Mouse (Mus musculus): Measurements from ENCODE around the gene Tecta. TPM values are rescaled to one million over a fixed set of nuclear protein-coding genes. Genes with fewer than 3 reads are reported as not detected.

The Tecta gene
- polyA plus RNA-seq, 1 experiment: 0.06 TPM

GRCm38 (mm10) chr9:42394321-42394720 is 5.4 kb downstream of the Tecta start:
- Histone ChIP-seq H3K36me3 (ENCODE audit: control insufficient read depth, insufficient read depth) (no peaks in the 10 kb centered on the region), H3K27me3 (ENCODE audit: control insufficient read depth, insufficient read depth, insufficient read length) (no peaks in the 10 kb centered on the region), H3K4me2 (ENCODE audit: low read depth) (peak overlapping the region; percentile 66), H3ac (ENCODE audit: control insufficient read depth, insufficient read length) (no peak overlapping the region), H3K4me3 (no peak overlapping the region), H3K79me2 (ENCODE audit: control insufficient read depth, insufficient read depth) (no peaks in the 10 kb centered on the region)
- TF ChIP-seq MAX (IDR thresholded peaks at IDR 0.05; ENCODE audit: low read depth) (no peak), CEBPB (IDR thresholded peaks at IDR 0.05; ENCODE audit: insufficient read depth, poor library complexity, severe bottlenecking) (0 out of 2 replicates have a peak, but pooled peaks have one; percentile 23), MYOG (IDR thresholded peaks at IDR 0.05; ENCODE audit: control insufficient read depth in 1 of 3, insufficient read depth in 1 of 3, insufficient read length in 2 of 3, low read depth in 2 of 3) (no peak)

DNA sequence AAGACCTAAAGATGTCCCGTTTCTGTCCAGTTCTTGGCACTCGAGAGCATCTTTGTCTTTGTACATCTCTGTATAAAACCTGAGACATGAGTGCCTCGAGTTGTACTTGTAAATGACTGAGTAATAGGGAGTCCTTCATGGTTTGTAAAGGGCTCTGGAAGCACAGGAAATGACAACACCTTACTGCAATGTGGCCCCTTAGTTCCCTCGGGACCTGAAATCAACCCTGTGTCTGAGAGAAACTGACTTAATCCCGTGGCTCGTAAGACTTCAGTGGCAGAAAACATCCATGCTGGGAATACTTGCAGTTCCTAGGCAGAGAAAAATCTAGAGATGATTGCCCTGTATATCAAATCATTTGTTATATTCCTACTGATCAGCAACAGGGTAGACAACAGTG is 6.8 kb downstream of the Tecta start:
- TF ChIP-seq MAX (IDR thresholded peaks at IDR 0.05; ENCODE audit: low read depth) (no peak), CEBPB (IDR thresholded peaks at IDR 0.05; ENCODE audit: insufficient read depth, poor library complexity, severe bottlenecking) (peak; percentile 74)
- no peak overlapping the region for H3ac ChIP-seq (ENCODE audit: control insufficient read depth, insufficient read length)
- no peaks in the 10 kb centered on the region for H3K27me3 ChIP-seq (ENCODE audit: control insufficient read depth, insufficient read depth, insufficient read length)
- H3K36me3 ChIP-seq (ENCODE audit: control insufficient read depth, insufficient read depth): no peaks in the 10 kb centered on the region
- H3K79me2 ChIP-seq (ENCODE audit: control insufficient read depth, insufficient read depth): no peaks in the 10 kb centered on the region
- H3K4me2 ChIP-seq (ENCODE audit: low read depth): peak overlapping the region; percentile 41
- no peak overlapping the region for H3K4me3 ChIP-seq

DNA sequence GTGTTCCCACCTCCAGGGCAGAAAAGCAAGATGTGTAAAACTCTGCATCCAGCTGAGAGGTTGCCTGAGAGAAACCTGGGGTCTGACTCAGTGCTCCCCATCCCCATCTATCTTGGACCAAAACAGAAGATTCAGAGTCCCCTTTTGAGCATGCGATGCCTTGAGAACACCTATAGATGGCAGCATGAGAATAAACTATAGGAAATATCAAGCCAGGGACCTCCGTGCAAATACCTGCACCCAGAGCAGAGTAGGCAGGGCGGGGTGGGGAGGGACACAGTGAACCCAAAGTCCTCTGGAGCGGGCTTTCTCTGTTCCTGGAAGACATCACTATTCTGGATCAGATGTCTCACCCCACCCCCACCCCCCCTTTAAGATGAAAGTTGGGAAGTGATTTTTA is 11.2 kb downstream of the Tecta start:
- TF ChIP-seq MYOG (IDR thresholded peaks at IDR 0.05; ENCODE audit: control insufficient read depth in 1 of 3, insufficient read depth in 1 of 3, insufficient read length in 2 of 3, low read depth in 2 of 3) (no peak), MAX (IDR thresholded peaks at IDR 0.05; ENCODE audit: low read depth) (no peak), SRF (IDR thresholded peaks at IDR 0.05; ENCODE audit: control insufficient read depth, insufficient read length, low read depth) (no peak), CEBPB (IDR thresholded peaks at IDR 0.05; ENCODE audit: insufficient read depth, poor library complexity, severe bottlenecking) (no peak), USF1 (IDR thresholded peaks at IDR 0.05; ENCODE audit: low read depth) (no peak), MYOD1 (IDR thresholded peaks at IDR 0.05; ENCODE audit: control insufficient read depth in 1 of 3, insufficient read length in 2 of 3, low read depth in 2 of 3) (no peak), E2F4 (IDR thresholded peaks at IDR 0.05; ENCODE audit: insufficient read depth) (no peak), POLR2AphosphoS2 (IDR thresholded peaks at IDR 0.05; ENCODE audit: insufficient read length, low read depth) (no peak), POLR2A (IDR thresholded peaks at IDR 0.05; ENCODE audit: insufficient read length, low read depth) (no peak), TCF3 (IDR thresholded peaks at IDR 0.05; ENCODE audit: insufficient read length, low read depth) (no peak), TCF12 (IDR thresholded peaks at IDR 0.05; ENCODE audit: insufficient read depth, poor library complexity, severe bottlenecking) (no peak), REST (IDR thresholded peaks at IDR 0.05; ENCODE audit: insufficient read depth, insufficient read length) (no peak)
- Histone ChIP-seq H3K4me2 (ENCODE audit: low read depth) (no peak overlapping the region), H3K27me3 (ENCODE audit: control insufficient read depth, insufficient read depth, insufficient read length) (peaks cover 9% of the 10 kb centered on the region), H3K79me2 (ENCODE audit: control insufficient read depth, insufficient read depth) (no peaks in the 10 kb centered on the region), H3K4me3 (no peak overlapping the region), H3ac (ENCODE audit: control insufficient read depth, insufficient read length) (no peak overlapping the region), H3K36me3 (ENCODE audit: control insufficient read depth, insufficient read depth) (no peaks in the 10 kb centered on the region)

GRCm38 (mm10) chr9:42387038-42387437 is 12.7 kb downstream of the Tecta start:
- H3K4me3 ChIP-seq: no peak overlapping the region
- H3K79me2 ChIP-seq (ENCODE audit: control insufficient read depth, insufficient read depth): no peaks in the 10 kb centered on the region
- no peaks in the 10 kb centered on the region for H3K36me3 ChIP-seq (ENCODE audit: control insufficient read depth, insufficient read depth)
- H3K4me2 ChIP-seq (ENCODE audit: low read depth): no peak overlapping the region
- TF ChIP-seq USF1 (IDR thresholded peaks at IDR 0.05; ENCODE audit: low read depth): no peak
- TF ChIP-seq MYOG (IDR thresholded peaks at IDR 0.05; ENCODE audit: control insufficient read depth in 1 of 3, insufficient read depth in 1 of 3, insufficient read length in 2 of 3, low read depth in 2 of 3): no peak
- TF ChIP-seq TCF12 (IDR thresholded peaks at IDR 0.05; ENCODE audit: insufficient read depth, poor library complexity, severe bottlenecking): no peak
- no peak for TF ChIP-seq REST (IDR thresholded peaks at IDR 0.05; ENCODE audit: insufficient read depth, insufficient read length)
- TF ChIP-seq TCF3 (IDR thresholded peaks at IDR 0.05; ENCODE audit: insufficient read length, low read depth): no peak
- no peak for TF ChIP-seq POLR2A (IDR thresholded peaks at IDR 0.05; ENCODE audit: insufficient read length, low read depth)
- TF ChIP-seq MYOD1 (IDR thresholded peaks at IDR 0.05; ENCODE audit: control insufficient read depth in 1 of 3, insufficient read length in 2 of 3, low read depth in 2 of 3): no peak
- no peak for TF ChIP-seq POLR2AphosphoS2 (IDR thresholded peaks at IDR 0.05; ENCODE audit: insufficient read length, low read depth)
- no peak for TF ChIP-seq CEBPB (IDR thresholded peaks at IDR 0.05; ENCODE audit: insufficient read depth, poor library complexity, severe bottlenecking)
- TF ChIP-seq E2F4 (IDR thresholded peaks at IDR 0.05; ENCODE audit: insufficient read depth): no peak
- TF ChIP-seq MAX (IDR thresholded peaks at IDR 0.05; ENCODE audit: low read depth): no peak
- TF ChIP-seq SRF (IDR thresholded peaks at IDR 0.05; ENCODE audit: control insufficient read depth, insufficient read length, low read depth): no peak
- H3ac ChIP-seq (ENCODE audit: control insufficient read depth, insufficient read length): no peak overlapping the region
- peaks cover 14% of the 10 kb centered on the region for H3K27me3 ChIP-seq (ENCODE audit: control insufficient read depth, insufficient read depth, insufficient read length)

GRCm38 (mm10) chr9:42385656-42386055 is 14.1 kb downstream of the Tecta start:
- Histone ChIP-seq H3K27me3 (ENCODE audit: control insufficient read depth, insufficient read depth, insufficient read length) (peaks cover 14% of the 10 kb centered on the region), H3K79me2 (ENCODE audit: control insufficient read depth, insufficient read depth) (no peaks in the 10 kb centered on the region), H3K36me3 (ENCODE audit: control insufficient read depth, insufficient read depth) (no peaks in the 10 kb centered on the region), H3K4me2 (ENCODE audit: low read depth) (no peak overlapping the region), H3K4me3 (no peak overlapping the region), H3ac (ENCODE audit: control insufficient read depth, insufficient read length) (no peak overlapping the region)
- no peak for TF ChIP-seq CEBPB (IDR thresholded peaks at IDR 0.05; ENCODE audit: insufficient read depth, poor library complexity, severe bottlenecking)

Data from myocyte (in vitro differentiated cells).